Mouse (Mus musculus) liver, embryonic 14.5 days (tissue): ENCODE measurements around the gene Zfp987.

ENCODE experiments used
- CTCF ChIP-seq: IDR thresholded peaks from 2 replicates; pipeline ENCODE4 v1.5.1; 2016; ENCODE audit warnings: antibody characterized with exemption, low read depth, control low read depth
- EP300 ChIP-seq: IDR thresholded peaks from 2 replicates; pipeline ENCODE4 v1.6.1; 2016; ENCODE audit warnings: antibody characterized with exemption, low read depth

GRCm38 (mm10) chr4:146055335-146055734 lies 41.8 kb upstream of the Zfp987 start:
- TF ChIP-seq CTCF (no peak), EP300 (no peak)
